8 mouse cellular contexts compared by ENCODE assay signal in genomic region chr11:105967741-105968574, GRCm38 (mm10). TPM values are rescaled to one million over a fixed set of nuclear protein-coding genes. Genes with fewer than 3 reads are reported as not detected.
DNase-seq lines count a peak whose midpoint lies in the region; ATAC-seq and TF ChIP-seq lines count a peak whose summit lies in the region.

Gene Ace, plus strand, starts transcription at chr11:105967945.

- intact Hi-C loops in heart, adult 2 months (cut with DNase I), result no loop called here

- DNase-seq in left cerebral cortex, adult 18-20 months (ENCODE audit: low spot score in 2 of 2), result peak; percentile 21 to 32
- no peak for DNase-seq in left cerebral cortex, adult 11 months (ENCODE audit: low spot score)
- peak; percentile 39 for DNase-seq in embryo, embryonic 10.5 days (ENCODE audit: low spot score)
- DNase-seq in heart, adult 2 months, result peak; percentile 53 to 66
- DNase-seq in kidney, adult 2 months, result peak; percentile 75
- peak; percentile 38 for DNase-seq in lung, adult 2 months

- H3K4me1 ChIP-seq in heart, adult 2 months (ENCODE audit: control insufficient read depth, insufficient read depth, low read length), result peaks cover 3% of the 10 kb centered on the region
- H3K4me1 ChIP-seq in kidney, adult 2 months (ENCODE audit: control insufficient read depth, insufficient read depth, low read length), result peaks cover 4% of the 10 kb centered on the region; the same call in 1 of the 2 replicates
- peaks cover 6% of the 10 kb centered on the region for H3K4me1 ChIP-seq in lung, adult 2 months (ENCODE audit: control insufficient read depth, insufficient read depth, low read length)
- peaks cover 18% of the 10 kb centered on the region for H3K4me1 ChIP-seq in olfactory bulb, adult 2 months (ENCODE audit: control insufficient read depth, insufficient read depth, low read length)

- H3K4me3 ChIP-seq in heart, adult 2 months, result peak within 1 kb of the TSS; percentile 60
- peak within 1 kb of the TSS; percentile 58 for H3K4me3 ChIP-seq in kidney, adult 2 months (ENCODE audit: insufficient read depth, low read depth, low read length)
- peak within 1 kb of the TSS; percentile 93 for H3K4me3 ChIP-seq in lung, adult 2 months (replicated peaks; ENCODE audit: extremely low read depth, low read depth, low read length)
- peak within 1 kb of the TSS; percentile 58 for H3K4me3 ChIP-seq in olfactory bulb, adult 2 months (ENCODE audit: insufficient read depth, low read depth, low read length)

- peak within 1 kb of the TSS; percentile 81 for H3K9ac ChIP-seq in heart, adult 2 months (ENCODE audit: low read depth, low read length)

- H3K27me3 ChIP-seq in heart, adult 2 months (ENCODE audit: control insufficient read depth, insufficient read depth, low read length), result no peaks in the 10 kb centered on the region
- no peaks in the 10 kb centered on the region for H3K27me3 ChIP-seq in kidney, adult 2 months (replicated peaks; ENCODE audit: control insufficient read depth, insufficient read depth, low read length)

- 3% methylated on average over 75 of the region's 76 CpGs for WGBS in heart, adult 2 months
- WGBS in kidney, adult 2 months, result 2% methylated on average over 76 of the region's 76 CpGs
- under 1% methylated on average over 76 of the region's 76 CpGs for WGBS in lung, adult 2 months
- 3% methylated on average over 76 of the region's 76 CpGs for WGBS in olfactory bulb, adult 2 months

- no peak for TF ChIP-seq CTCF in heart, adult 2 months (IDR thresholded peaks at IDR 0.05)
- no peak for TF ChIP-seq CTCF in kidney, adult 2 months (conservative IDR thresholded peaks at IDR 0.05; ENCODE audit: insufficient read depth, insufficient read length, low read depth, low read length)
- TF ChIP-seq CTCF in lung, adult 2 months (IDR thresholded peaks at IDR 0.05; ENCODE audit: insufficient read depth, low read length), result no peak
- TF ChIP-seq CTCF in olfactory bulb, adult 2 months (IDR thresholded peaks at IDR 0.05; ENCODE audit: insufficient read depth, low read depth, low read length), result no peak

- no peak for TF ChIP-seq POLR2A in heart, adult 2 months (IDR thresholded peaks at IDR 0.05; ENCODE audit: insufficient read depth, low read depth, low read length)
- TF ChIP-seq POLR2A in kidney, adult 2 months (IDR thresholded peaks at IDR 0.05; ENCODE audit: low read depth, low read length), result no peak
- peak; percentile 74 for TF ChIP-seq POLR2A in lung, adult 2 months (IDR thresholded peaks at IDR 0.05; ENCODE audit: borderline replicate concordance, extremely low read depth, low read depth, low read length)
- no peak for TF ChIP-seq POLR2A in olfactory bulb, adult 2 months (IDR thresholded peaks at IDR 0.05; ENCODE audit: insufficient read depth, low read depth, low read length)

- H3K27ac ChIP-seq in heart, adult 2 months, result peak within 1 kb of the TSS; percentile 53
- H3K27ac ChIP-seq in kidney, adult 2 months (ENCODE audit: insufficient read depth, low read depth, low read length), result no peak within 1 kb of the TSS
- H3K27ac ChIP-seq in olfactory bulb, adult 2 months (ENCODE audit: insufficient read depth, low read depth, low read length), result no peak within 1 kb of the TSS

- no peak for TF ChIP-seq EP300 in heart, adult 2 months (IDR thresholded peaks at IDR 0.05; ENCODE audit: insufficient read depth, low read depth, low read length)

- no peak for ATAC-seq in inflammation-experienced regulatory T-cells, adult 6 months

- no peaks in the 10 kb centered on the region for H3K36me3 ChIP-seq in heart, adult 2 months (ENCODE audit: control insufficient read depth, insufficient read depth, low read length)
- H3K36me3 ChIP-seq in kidney, adult 2 months (ENCODE audit: control insufficient read depth, insufficient read depth, low read length), result no peaks in the 10 kb centered on the region

- no peaks in the 10 kb centered on the region for H3K79me2 ChIP-seq in heart, adult 2 months (replicated peaks; ENCODE audit: control insufficient read depth, insufficient read depth, low read length)

RNA-seq across cellular contexts. Expression of gene Ace, which starts in this region (rescaled TPM):
- total RNA-seq in left cerebral cortex, adult 18-20 months (2021), result 10 to 100 TPM; 14.3 to 18.6 TPM
- 10 to 100 TPM; 18.8 to 23.7 TPM for total RNA-seq in heart, adult 2 months (2021)
- polyA plus RNA-seq in heart, adult 2 months (2012; rRNA removed), result 34.4 and 42.1 TPM in 2 replicates
- 68.0 and 132 TPM in 2 replicates for polyA plus RNA-seq in kidney, adult 2 months (2012; rRNA removed)
- 704 and 832 TPM in 2 replicates for polyA plus RNA-seq in lung, adult 2 months (2012; rRNA removed)
- not detected in 2 replicates for polyA plus RNA-seq in olfactory bulb, adult 2 months (2012; ENCODE audit: insufficient read depth, insufficient read length, low replicate concordance, missing spikeins)
- not detected for polyA plus RNA-seq in inflammation-experienced regulatory T-cells, adult 6 months (2017; shearing (Covaris generic))

Comparison
In these comparisons a context has a peak if more than half of its experiments do, and no peak if none do; other contexts are left out.
1. RNA of gene Ace (polyA plus RNA-seq): 704 to 832 TPM in lung, adult 2 months, 68.0 to 132 TPM in kidney, adult 2 months and 34.4 to 42.1 TPM in heart, adult 2 months; not detected in inflammation-experienced regulatory T-cells, adult 6 months and not detected in olfactory bulb, adult 2 months; every median in the first group is over 10 times any median in the second.
2. Peak in every context shown above with its lines, with median percentiles within 50 percentile points of each other: H3K4me3 ChIP-seq.